Mouse (Mus musculus) forebrain, embryonic 16.5 days (tissue): ENCODE measurements at regions not wholly inside any gene's neighbourhood (a gene's known extent, or its start where the extent isn't known, plus 50 kb on each side); places are given as distances from the start of the nearest gene placed in this dataset.

ENCODE experiments used
- ATAC-seq: fragments of 200-750 bp; cut with Nextera tagmentation; 2 replicates; pipeline ENCODE4 v1.8.0; 2017; ENCODE audit warnings: mild to moderate bottlenecking, moderate library complexity
- H3K27ac ChIP-seq: fragments of 300-500 bp; sonication (generic); 2 replicates; pipeline ENCODE4 v1.5.1; 2014; ENCODE audit warnings: low read length, control low read depth
- H3K27me3 ChIP-seq: fragments of 300-500 bp; sonication (generic); replicated peaks from 2 replicates; pipeline ENCODE4 v1.6.1; 2014; ENCODE audit warnings: low read length; ENCODE audit not compliant: control insufficient read depth, insufficient read depth
- H3K36me3 ChIP-seq: fragments of 300-500 bp; sonication (generic); 2 replicates; pipeline ENCODE4 v1.6.1; 2014; ENCODE audit not compliant: control insufficient read depth, insufficient read depth
- H3K4me1 ChIP-seq: fragments of 300-500 bp; sonication (generic); replicated peaks from 2 replicates; pipeline ENCODE4 v1.6.1; 2014; ENCODE audit warnings: low read length; ENCODE audit not compliant: control insufficient read depth, insufficient read depth
- H3K4me2 ChIP-seq: fragments of 300-500 bp; sonication (generic); 2 replicates; pipeline ENCODE4 v1.6.1; 2014; ENCODE audit warnings: mild to moderate bottlenecking, low read length, control low read depth
- H3K4me3 ChIP-seq: fragments of 300-500 bp; sonication (generic); replicated peaks from 2 replicates; pipeline ENCODE4 v1.5.1; 2014; ENCODE audit warnings: mild to moderate bottlenecking, low read length, control low read depth
- H3K9ac ChIP-seq: fragments of 300-500 bp; sonication (generic); replicated peaks from 2 replicates; pipeline ENCODE4 v1.6.1; 2014; ENCODE audit warnings: low read depth, low read length, control low read depth
- H3K9me3 ChIP-seq: fragments of 300-500 bp; sonication (generic); 2 replicates; pipeline ENCODE4 v1.6.1; 2016; ENCODE audit warnings: low read length; ENCODE audit not compliant: control insufficient read depth
- WGBS: fragments of 180-500 bp; shearing (Covaris S2); extraction: QIAGEN DNeasy Blood & Tissue Kit; methylation state at CpG from one replicate; pipeline ENCODE4 v1.1.7; 2014; 5-methylcytosine and 5-hydroxymethylcytosine counted together

GRCm38 (mm10) chr12:10035479-10035878 lies 334.3 kb upstream of the Nt5c1b start:
- H3K27ac ChIP-seq: no peak overlapping the region
- H3K4me1 ChIP-seq: no peaks in the 10 kb centered on the region
- H3K4me3 ChIP-seq: no peak overlapping the region
- no peaks in the 10 kb centered on the region for H3K36me3 ChIP-seq
- ATAC-seq: no peak
- no peaks in the 10 kb centered on the region for H3K9me3 ChIP-seq
- no peak overlapping the region for H3K9ac ChIP-seq
- H3K4me2 ChIP-seq: no peak overlapping the region
- WGBS: 87% methylated on average over 8 of the region's 8 CpGs
- no peaks in the 10 kb centered on the region for H3K27me3 ChIP-seq

GRCm38 (mm10) chr12:10062006-10062514 lies 307.7 kb upstream of the Nt5c1b start:
- H3K4me1 ChIP-seq: no peaks in the 10 kb centered on the region
- WGBS: 56% methylated on average over 1 of the region's 1 CpGs
- no peak for ATAC-seq
- H3K9ac ChIP-seq: no peak overlapping the region
- no peak overlapping the region for H3K4me3 ChIP-seq
- H3K36me3 ChIP-seq: no peaks in the 10 kb centered on the region
- no peak overlapping the region for H3K4me2 ChIP-seq
- H3K27me3 ChIP-seq: no peaks in the 10 kb centered on the region
- no peak overlapping the region for H3K27ac ChIP-seq
- no peaks in the 10 kb centered on the region for H3K9me3 ChIP-seq

GRCm38 (mm10) chr12:10078341-10078740 lies 291.4 kb upstream of the Nt5c1b start:
- no peak overlapping the region for H3K4me2 ChIP-seq
- no peak for ATAC-seq

GRCm38 (mm10) chr12:10079482-10079881 lies 290.3 kb upstream of the Nt5c1b start:
- Histone ChIP-seq H3K4me3 (no peak overlapping the region), H3K4me2 (no peak overlapping the region), H3K27me3 (no peaks in the 10 kb centered on the region), H3K9me3 (no peaks in the 10 kb centered on the region), H3K9ac (no peak overlapping the region), H3K27ac (no peak overlapping the region), H3K36me3 (no peaks in the 10 kb centered on the region), H3K4me1 (no peaks in the 10 kb centered on the region)
- 78% methylated on average over 9 of the region's 9 CpGs for WGBS
- ATAC-seq: no peak

More at GRCm38 (mm10) chr12:10078341-10078740, 291.4 kb upstream of the Nt5c1b start:
- Histone ChIP-seq H3K9ac (no peak overlapping the region), H3K9me3 (no peaks in the 10 kb centered on the region), H3K4me1 (no peaks in the 10 kb centered on the region), H3K27me3 (no peaks in the 10 kb centered on the region), H3K4me3 (no peak overlapping the region), H3K27ac (no peak overlapping the region), H3K36me3 (no peaks in the 10 kb centered on the region)
- WGBS: 75% methylated on average over 5 of the region's 5 CpGs

- Histone ChIP-seq H3K36me3 (no peaks in the 10 kb centered on the region), H3K4me3 (no peak overlapping the region), H3K4me2 (no peak overlapping the region), H3K4me1 (no peaks in the 10 kb centered on the region), H3K27me3 (no peaks in the 10 kb centered on the region), H3K9ac (no peak overlapping the region), H3K9me3 (no peaks in the 10 kb centered on the region), H3K27ac (no peak overlapping the region)
- 79% methylated on average over 1 of the region's 1 CpGs for WGBS
- no peak for ATAC-seq
Observed at GRCm38 (mm10) chr12:10112874-10113453, 256.8 kb upstream of the Nt5c1b start.

GRCm38 (mm10) chr12:10122102-10122501 lies 247.7 kb upstream of the Nt5c1b start:
- Histone ChIP-seq H3K27me3 (no peaks in the 10 kb centered on the region), H3K4me3 (no peak overlapping the region), H3K9ac (no peak overlapping the region), H3K4me2 (no peak overlapping the region), H3K27ac (no peak overlapping the region), H3K9me3 (no peaks in the 10 kb centered on the region), H3K4me1 (no peaks in the 10 kb centered on the region), H3K36me3 (no peaks in the 10 kb centered on the region)
- ATAC-seq: no peak
- 79% methylated on average over 2 of the region's 2 CpGs for WGBS

- Histone ChIP-seq H3K9me3 (no peaks in the 10 kb centered on the region), H3K36me3 (no peaks in the 10 kb centered on the region), H3K4me1 (no peaks in the 10 kb centered on the region), H3K27ac (no peak overlapping the region), H3K4me3 (no peak overlapping the region), H3K4me2 (no peak overlapping the region), H3K27me3 (no peaks in the 10 kb centered on the region), H3K9ac (no peak overlapping the region)
- no peak for ATAC-seq
- WGBS: 47% methylated on average over 3 of the region's 3 CpGs
Observed at GRCm38 (mm10) chr12:10127995-10128573, 241.7 kb upstream of the Nt5c1b start.

- Histone ChIP-seq H3K4me1 (no peaks in the 10 kb centered on the region), H3K27me3 (no peaks in the 10 kb centered on the region), H3K27ac (no peak overlapping the region), H3K4me3 (no peak overlapping the region), H3K36me3 (no peaks in the 10 kb centered on the region), H3K9me3 (no peaks in the 10 kb centered on the region), H3K4me2 (no peak overlapping the region), H3K9ac (no peak overlapping the region)
- WGBS: 69% methylated on average over 3 of the region's 3 CpGs
- no peak for ATAC-seq
Observed at GRCm38 (mm10) chr12:10134141-10134540, 235.6 kb upstream of the Nt5c1b start.

GRCm38 (mm10) chr12:10135915-10136314 lies 233.9 kb upstream of the Nt5c1b start:
- Histone ChIP-seq H3K27ac (no peak overlapping the region), H3K36me3 (no peaks in the 10 kb centered on the region), H3K4me1 (no peaks in the 10 kb centered on the region), H3K9me3 (no peaks in the 10 kb centered on the region), H3K27me3 (no peaks in the 10 kb centered on the region), H3K4me2 (no peak overlapping the region), H3K4me3 (no peak overlapping the region), H3K9ac (no peak overlapping the region)
- 62% methylated on average over 2 of the region's 2 CpGs for WGBS
- ATAC-seq: no peak
